Mouse (Mus musculus) spleen, adult 2 months (tissue): ENCODE data around the gene Itpkb.

ENCODE experiments used
- CTCF ChIP-seq: fragments of 200-500 bp; IDR thresholded peaks from 2 replicates; pipeline ENCODE4 v1.5.1; 2011; ENCODE audit warnings: mild to moderate bottlenecking, inconsistent platforms; ENCODE audit not compliant: insufficient read depth, insufficient read length, insufficient replicate concordance; ENCODE audit errors: extremely low read depth
- POLR2A ChIP-seq: fragments of 200-500 bp; IDR thresholded peaks from 2 replicates; pipeline ENCODE4 v1.6.1; 2011; ENCODE audit warnings: low read depth, low read length, inconsistent platforms

DNA sequence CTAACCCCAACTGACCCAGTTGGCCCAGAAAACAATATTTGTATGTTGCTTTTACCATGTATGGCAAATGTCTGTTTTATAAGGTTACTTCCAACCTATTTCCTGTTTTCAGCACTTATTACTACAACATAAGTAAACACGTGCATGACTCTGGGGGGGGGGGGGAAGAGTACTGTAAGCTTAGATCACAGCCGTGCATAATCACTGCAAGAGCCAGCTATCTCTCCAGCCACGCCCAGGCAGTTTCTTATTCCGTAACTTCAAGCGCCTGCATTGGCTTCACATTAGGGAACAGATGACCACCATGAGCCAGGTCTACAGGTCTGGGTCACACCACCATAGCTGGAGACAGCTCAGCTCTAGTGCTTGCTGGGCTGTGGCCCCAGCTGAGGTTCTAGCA, 99.5 kb downstream of the Itpkb start:
- TF ChIP-seq CTCF (no peak), POLR2A (no peak)
